Mouse (Mus musculus) gastrocnemius, postnatal 36 days (tissue): ENCODE data around the gene 1700021F07Rik. TPM values are rescaled to one million over a fixed set of nuclear protein-coding genes. Genes with fewer than 3 reads are reported as not detected.
A peak's percentile ranks its signal among the peaks of the same experiment; 100 is the strongest.

ENCODE experiments used
- DNase-seq, 2 experiments: peaks; one replicate each; pipeline ENCODE4 v3.0.0; 2022
- intact Hi-C: fragments of 180-260 bp; cut with DNase I; formaldehyde crosslinking; loops from one replicate; pipeline ENCODE4 v1.15.1; 2025
- total RNA-seq, 2 experiments: library from RNA; stranded (reverse); gene quantifications; 2 replicates each; pipeline ENCODE4 v1.2.3; 2021

1700021F07Rik gene
- total RNA-seq, 2 experiments from 2014 or later, result not detected

- intact Hi-C loops, result loop anchor here (10.0 kb wide), 1 partner anchor 1116 kb away; no protein-coding TSS in a partner anchor
- DNase-seq, result no peak
Measured at GRCm38 (mm10) chr2:173558754-173559396, 36.5 kb downstream of the 1700021F07Rik start.

- peak; percentile 33 to 44 for DNase-seq
- intact Hi-C loops, result loop anchor here (1.0 to 2.0 kb wide), 2 partner anchors 376 to 455 kb away; no protein-coding TSS in a partner anchor
Measured at GRCm38 (mm10) chr2:173561851-173562442, 39.6 kb downstream of the 1700021F07Rik start.

GRCm38 (mm10) chr2:173563336-173563735, 41.0 kb downstream of the 1700021F07Rik start:
- intact Hi-C loops, result loop anchor here (2.0 kb wide), 1 partner anchor 457 kb away; no protein-coding TSS in a partner anchor
- no peak for DNase-seq

GRCm38 (mm10) chr2:173564179-173564578, 41.8 kb downstream of the 1700021F07Rik start:
- DNase-seq, result no peak
- intact Hi-C loops, result no loop called here

Other genes starting within 250 kb of the 1700021F07Rik start
- gene Pmepa1, start 246.1 kb upstream of the 1700021F07Rik start, total RNA-seq, result 10 to 100 TPM; 14.7 to 21.8 TPM
- gene Ankrd60, start 55.8 kb downstream of the 1700021F07Rik start, total RNA-seq, result not detected
- gene Rab22a, start 137.2 kb downstream of the 1700021F07Rik start, total RNA-seq, result 10 to 100 TPM; 25.0 TPM
- not detected for gene 1700010B08Rik, start 196.8 kb downstream of the 1700021F07Rik start, total RNA-seq
- gene Vapb, start 214.9 kb downstream of the 1700021F07Rik start, total RNA-seq, result 100 to 1,000 TPM; 137 to 148 TPM